Mouse (Mus musculus): ENCODE results near the gene Ttc6.

DNA sequence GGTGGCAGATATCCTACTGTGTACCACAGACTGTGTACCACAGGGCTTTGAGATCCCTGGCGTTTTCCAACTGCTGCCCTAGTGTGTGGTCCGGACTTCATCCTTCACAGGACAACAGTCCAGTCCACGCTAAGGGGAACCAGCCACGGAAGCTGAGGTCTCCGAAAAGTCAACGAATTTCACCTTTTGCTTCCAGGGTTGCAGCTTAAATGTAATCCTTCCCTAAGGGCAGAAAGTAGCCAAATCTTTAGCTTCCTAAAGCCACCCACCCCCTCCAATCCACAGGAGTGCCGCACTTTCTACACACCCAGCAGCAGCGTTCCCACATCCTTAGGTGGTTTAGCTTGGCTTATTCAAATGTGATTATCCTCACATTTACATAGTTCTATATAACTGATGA, 13.0 kb upstream of the Ttc6 start:
- TF ChIP-seq CTCF (IDR thresholded peaks at IDR 0.05; ENCODE audit: control insufficient read depth, insufficient read depth, insufficient read length) (no peak), MYOD1 (IDR thresholded peaks at IDR 0.05; ENCODE audit: control insufficient read depth, insufficient read length, low read depth) (no peak), CEBPB (IDR thresholded peaks at IDR 0.05; ENCODE audit: low read depth) (no peak)

Measured in C2C12 (cell line).